Mouse (Mus musculus) gastrocnemius, adult 18-20 months (tissue): ENCODE measurements around the gene Abat. TPM values are rescaled to one million over a fixed set of nuclear protein-coding genes. Genes with fewer than 3 reads are reported as not detected.

Experiments used
- DNase-seq: peaks from one replicate; pipeline ENCODE4 v3.0.0; 2021; ENCODE audit warnings: low spot score
- total RNA-seq, 2 experiments: library from RNA; stranded (reverse); gene quantifications; 2 replicates each; pipeline ENCODE4 v1.2.3; 2021

The Abat gene
- total RNA-seq, 2 experiments from 2014 or later, result 1.7 to 2.3 TPM

DNA sequence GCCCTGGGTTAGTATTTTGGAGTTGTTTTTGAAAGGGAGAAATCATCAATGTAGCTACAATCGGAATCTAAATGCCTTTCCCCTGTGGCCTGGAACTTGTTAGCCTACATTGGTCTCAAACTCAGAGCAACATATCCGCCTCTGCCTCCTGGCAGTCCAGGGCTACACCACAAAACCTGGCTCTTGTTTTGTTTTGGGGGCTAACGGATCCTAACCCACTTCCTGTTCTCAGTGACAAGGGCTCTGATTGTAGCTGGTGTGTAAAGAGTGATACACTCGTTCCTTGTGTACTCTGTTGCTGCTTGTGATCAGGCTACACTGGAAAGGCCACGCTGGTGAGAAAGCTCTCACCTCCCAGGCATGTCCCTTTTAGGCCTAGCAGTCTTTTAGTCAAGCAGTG lies 118.2 kb downstream of the Abat start:
- no peak for DNase-seq

DNA sequence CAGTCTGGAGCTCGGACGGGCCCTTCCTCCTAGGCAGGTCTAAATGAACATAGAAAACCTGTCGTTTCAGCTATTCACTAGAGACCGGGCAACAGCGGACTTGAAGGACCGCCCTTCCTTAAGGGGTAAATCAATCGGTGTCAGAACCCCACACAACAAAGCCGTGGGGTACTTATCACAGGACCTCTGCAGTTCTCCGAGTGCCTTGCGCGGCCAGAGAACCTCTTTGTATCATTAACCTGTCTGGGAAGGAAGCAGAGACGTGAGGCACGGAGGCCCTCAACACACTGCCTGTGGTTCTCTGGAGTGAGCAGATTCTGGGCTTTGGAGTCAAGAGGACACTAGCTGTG lies 123.6 kb downstream of the Abat start:
- DNase-seq, result peak; percentile 7

DNA sequence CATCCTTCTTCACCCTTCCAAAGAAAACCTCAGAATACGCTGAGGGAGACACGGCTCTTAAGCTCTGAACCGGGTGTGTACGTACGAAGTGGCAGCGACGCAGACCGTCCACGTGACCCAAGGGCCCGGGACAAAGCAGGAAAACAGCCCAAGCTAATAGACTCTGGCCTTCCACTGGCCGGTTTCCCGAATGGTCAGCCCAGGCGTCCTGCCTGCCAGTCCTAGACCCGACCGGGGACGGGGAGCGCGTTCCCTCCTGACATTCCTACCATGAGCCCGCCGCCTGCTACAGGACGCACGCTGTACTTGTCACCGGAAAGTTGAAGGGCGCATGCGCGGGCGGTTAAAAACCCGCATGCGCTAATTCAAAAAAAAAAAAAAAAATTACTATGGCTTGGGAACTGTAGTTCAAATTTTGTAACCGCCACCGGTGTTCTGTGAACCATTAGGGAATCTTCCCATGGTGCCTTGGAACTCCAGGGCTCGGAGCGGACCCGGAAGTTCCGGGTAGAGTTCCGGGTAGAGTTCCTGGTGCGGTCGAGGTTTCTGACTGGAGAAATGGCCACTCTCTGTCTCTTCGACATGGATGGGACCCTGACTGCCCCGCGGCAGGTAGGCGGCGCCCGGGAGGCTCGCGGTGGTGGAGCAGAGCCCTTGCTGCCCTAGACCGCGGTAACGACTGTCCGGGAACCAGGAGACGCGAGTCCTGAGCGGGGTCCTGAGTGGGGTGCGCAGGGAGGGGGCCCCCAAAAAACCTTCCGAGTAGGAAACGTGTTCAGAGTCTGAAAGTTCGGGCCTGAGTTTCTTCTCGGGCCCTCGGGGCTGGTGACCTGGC lies 124.2 kb downstream of the Abat start, which contains the start of the genes Pmm2 and Tmem186:
TSS of gene Pmm2 (plus strand) at position 458 of the 835 bp plus-strand sequence.
TSS of gene Tmem186 (minus strand) at position 496 of the 835 bp plus-strand sequence.
- DNase-seq, result peak; percentile 84

DNA sequence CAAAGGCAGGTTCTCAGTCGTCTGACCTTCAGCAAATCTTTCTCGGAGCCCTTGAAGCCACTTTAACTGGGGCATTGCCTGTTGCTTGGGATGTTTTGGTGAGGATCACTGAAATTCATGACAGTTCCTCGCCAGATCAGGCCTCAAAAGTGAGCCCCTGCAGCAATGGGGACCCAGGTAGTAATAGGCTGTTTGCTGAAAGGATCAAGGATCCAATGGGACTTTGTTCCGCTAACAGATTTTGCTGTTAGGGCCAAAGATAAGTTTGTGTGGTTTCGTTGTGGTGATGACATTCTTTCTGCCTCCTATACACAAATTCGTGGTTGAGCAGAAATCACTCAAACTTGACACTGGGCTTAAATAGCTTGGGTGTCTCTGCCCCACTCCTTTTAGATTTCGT lies 124.9 kb downstream of the Abat start:
- no peak for DNase-seq

DNA sequence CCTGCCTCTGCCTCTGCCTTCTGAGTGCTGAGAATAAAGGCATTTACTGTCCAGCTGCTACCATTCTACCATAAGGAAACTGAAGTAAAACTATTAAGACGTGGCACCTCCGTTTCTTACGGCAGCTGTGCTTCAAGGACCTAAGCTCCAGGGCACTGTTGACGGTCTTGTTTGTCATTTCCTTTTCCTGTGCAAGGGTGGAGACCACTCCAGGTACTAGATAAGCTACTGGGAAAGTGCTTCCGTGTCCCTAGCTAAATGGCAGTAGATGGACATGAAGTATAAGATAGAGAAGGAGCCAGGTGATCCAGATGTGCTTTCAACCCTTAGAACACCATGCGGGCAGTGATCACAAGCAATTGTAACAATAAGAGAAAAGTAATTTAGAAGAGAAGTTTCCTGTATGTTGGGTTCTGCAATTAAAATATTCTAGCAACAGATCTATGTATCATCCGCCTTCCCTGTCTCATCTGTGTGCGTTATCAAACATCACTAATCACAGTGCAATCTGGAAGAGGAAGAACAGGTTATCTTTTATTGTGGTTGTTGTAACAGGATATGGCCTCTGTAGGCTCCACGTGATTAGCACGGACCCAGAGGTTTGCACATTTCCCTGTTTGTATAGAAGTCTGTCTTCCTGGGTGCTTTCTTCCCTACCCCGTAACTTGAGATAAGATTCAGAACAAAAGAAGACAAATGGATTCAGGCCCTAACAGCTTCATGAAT lies 126.4 kb downstream of the Abat start:
- DNase-seq, result no peak

DNA sequence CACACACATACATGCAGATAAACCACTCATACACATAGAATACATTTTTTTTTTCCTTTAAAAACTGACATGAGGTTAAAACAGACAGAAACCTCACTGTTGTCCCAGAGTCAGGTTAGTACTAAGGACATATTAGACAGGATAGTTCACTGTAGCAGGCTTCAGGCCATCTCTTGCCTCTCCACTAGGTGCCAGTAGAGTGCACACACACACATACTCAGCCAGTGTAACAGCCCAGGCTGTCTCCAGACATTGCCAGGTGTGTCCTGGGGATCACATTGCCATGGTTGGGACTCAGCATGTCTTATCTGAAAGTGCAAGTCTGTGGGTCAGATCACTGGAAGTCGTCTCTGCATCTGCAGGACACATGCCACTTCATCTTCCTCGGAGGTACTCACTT lies 130.6 kb downstream of the Abat start:
- peak; percentile 64 for DNase-seq

DNA sequence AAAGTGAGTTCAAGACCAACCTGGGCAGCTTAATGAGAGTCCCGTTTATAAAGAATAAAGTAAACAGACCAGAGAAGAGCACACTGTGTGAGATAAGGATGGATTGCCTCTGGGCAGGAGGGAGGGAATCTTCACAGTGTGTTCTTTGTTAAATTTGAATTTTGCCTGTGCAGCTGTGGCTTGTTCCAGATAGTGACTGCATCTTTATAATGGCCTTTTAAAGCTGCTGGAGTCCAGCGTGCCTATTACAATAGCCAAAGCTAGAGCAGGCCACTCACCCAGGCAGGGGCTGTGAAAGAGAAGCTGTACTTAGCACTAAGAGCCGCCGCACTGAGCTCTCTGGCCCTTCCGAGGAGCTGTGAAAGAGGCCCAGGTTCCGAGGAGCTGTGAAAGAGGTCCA lies 132.3 kb downstream of the Abat start:
- no peak for DNase-seq

DNA sequence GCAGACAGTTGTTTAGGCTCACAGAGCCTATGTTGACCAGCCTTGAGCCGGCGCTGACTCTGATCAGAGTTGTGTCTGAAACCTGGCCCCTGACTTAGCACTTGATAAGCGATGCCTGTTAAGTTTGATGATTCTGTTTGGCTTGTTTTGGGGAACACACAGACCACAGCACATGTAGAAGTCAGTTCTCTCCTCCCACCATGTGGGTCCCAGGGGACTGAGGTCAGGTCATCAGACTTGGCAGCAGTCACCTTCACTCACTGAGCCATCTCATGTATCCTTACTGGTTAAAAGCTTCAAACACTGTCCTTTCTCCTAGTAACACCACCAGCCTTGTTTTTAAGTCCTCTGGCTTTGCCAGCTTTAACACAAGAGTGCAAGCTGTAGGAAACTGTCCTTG lies 136.8 kb downstream of the Abat start:
- no peak for DNase-seq

DNA sequence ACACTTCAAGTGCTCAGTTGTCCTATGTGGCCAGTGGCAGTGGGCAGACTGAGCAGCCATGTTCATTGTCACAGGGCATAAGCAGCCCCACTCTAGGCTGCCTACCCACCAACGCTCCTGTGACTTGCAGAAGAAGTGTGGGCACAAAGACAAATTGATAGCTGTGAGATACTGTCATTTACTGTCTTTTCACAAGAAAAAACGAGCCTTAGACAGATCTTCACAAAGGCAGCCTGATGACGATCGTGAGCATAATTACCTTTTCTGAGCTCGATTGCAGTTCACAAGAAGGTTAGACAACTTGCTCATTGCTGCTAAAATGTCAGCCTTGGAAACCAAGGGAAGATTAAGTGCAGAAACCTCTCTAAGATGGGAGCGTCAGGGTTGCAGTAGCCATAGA lies 141.9 kb downstream of the Abat start:
- DNase-seq, result no peak

DNA sequence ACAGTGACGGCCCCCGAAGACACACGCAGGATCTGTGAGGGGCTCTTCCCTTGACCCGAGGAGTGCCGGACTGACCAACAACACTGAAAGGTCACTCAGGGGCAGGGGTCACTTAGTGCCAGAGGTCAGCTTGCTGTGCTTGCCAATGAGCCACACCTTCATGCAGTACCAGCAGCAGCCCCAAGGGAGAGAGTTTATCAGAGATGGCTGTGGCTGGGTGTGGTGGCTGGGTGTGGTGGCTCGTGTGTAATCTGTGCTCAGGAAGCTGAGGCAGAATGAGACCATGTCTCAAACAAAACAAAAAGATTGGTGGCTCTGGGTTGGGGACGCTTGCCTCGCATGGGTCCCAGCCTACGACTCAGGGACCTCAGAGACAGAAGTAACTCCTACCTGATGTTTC lies 142.4 kb downstream of the Abat start:
- DNase-seq, result no peak

DNA sequence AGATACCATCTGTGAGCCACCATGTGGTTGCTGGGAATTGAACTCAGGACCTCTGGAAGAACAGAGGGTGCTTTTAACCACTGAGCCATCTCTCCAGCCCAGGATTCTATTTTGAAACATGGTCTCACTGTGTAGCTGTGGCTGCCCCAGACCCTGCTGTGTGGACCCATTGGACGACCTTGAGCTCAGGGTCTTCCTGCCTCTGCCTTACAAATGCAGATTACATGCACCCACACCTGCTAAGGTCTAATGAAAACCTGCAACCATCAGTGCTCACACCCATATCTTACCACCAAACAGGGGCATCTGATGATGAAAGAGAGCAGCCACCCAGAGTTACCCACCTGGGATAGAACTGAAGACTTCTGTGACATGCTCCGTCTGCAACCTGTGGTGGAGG lies 143.0 kb downstream of the Abat start:
- DNase-seq, result no peak

DNA sequence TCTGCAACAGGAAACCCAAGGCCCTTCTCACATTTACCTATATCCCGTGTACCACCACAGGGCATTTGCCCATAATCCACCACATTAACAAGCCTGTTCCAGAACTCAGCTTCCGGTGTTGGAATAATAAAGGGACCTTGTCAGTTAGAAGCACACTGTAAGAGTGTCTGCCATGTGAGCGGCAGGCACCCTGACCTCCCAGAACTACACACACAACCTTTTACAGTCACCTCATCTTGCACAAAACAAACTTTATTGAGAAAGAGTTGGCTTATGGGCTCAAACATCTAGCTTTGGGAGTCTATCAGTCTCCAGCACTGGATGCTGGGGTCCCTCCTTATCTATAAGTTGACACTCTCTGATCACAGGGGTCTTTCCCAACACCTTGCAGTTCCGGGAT lies 145.1 kb downstream of the Abat start:
- no peak for DNase-seq

DNA sequence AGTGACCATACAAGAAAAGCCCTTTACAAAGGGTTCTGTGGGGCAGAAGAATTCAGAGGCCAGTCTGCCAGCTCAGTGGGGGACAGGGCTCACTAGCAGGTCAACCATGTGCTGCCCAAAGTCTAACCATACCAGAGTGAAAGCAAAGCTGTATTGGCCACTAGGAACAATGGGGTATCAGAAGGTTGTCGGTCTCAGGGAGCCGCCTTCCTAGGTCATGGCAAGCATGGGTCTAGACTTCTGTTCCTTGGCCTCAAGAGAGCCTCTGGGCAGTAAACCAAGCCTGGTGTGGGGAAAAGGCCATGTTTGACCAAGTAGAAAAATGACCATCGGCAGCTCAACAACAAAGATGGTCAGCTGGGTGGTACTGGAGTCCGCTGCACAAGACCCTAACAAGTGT lies 145.5 kb downstream of the Abat start:
- no peak for DNase-seq

DNA sequence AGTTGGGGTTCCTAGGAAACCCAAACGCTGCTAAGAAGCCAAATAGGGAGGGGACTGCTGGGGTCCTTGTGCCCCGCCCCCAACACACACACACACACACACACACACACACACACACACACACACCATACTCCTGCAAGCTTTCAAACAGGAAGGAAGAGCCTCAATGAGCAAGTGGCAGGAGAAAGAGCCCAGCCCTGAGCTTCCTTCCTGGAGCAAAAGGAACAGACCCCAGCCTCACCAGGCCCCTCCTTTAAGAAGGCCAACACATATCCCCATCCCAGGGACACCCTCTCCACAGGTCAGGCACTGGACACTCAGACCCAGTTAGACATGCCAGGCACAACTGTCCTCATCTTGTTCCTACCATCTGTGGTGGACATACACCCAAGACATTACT lies 149.8 kb downstream of the Abat start:
- no peak for DNase-seq

DNA sequence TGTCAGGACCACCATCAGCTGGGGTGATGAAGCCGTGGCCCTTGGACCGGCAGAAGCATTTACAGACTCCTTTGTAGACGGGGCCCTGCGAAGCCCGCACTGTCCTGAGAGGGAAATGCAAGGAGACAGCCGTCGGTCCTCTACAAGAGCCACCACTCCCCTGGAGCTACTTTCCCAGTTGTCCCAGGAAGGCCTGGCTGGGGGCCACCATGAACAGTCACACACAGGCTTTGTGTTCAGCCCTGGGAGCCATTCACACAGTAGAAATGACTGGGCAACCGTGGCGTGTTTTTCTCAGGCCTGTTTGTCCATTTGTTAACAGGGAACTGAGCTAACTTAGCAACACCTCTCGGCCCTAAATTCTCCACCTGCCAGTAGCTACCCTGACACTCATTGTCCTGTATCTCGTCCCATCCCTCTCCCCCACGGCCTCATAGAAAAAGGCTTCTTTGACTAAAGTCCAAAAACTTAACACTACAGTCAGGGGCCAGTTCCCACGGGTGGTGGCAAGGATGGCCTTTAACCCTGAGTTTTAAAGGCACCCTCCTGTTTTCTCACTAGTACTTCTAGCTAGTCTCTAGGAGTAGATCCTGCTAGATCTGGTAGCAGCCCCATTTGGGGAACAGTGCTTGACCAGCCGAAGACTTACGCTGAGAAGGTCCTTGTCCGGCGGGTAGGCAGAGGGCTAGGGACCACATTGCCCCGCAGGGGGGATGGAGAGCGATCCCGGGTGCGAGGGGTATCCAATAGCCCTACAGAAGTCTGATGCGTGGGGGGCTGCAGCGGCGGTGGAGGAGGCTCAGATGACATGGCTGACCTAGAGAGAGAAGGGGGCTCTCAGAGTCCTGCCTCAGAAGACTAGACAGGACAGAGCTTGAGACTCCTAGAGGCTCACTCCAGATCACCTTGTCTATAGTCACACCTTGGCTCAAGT lies 150.6 kb downstream of the Abat start:
- DNase-seq, result no peak

DNA sequence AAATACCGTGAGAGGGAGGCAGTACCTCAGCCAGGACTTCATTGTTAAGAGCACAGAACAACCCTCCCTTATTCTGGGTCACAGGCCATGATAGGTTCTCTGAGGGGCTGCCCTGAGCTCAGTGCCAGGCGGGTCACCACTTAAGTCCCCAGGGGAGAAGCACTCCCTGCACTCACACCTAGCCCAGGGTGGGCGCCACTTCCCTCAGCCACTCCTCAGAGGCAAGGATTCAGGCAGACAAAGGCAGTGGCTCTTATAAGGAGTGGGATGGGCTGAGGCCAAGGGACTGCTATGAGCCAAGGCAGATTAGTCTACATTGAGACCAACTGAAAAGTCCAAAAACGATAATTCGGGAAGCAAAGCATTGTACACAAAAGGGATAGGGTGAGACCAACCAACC lies 152.1 kb downstream of the Abat start:
- no peak for DNase-seq

DNA sequence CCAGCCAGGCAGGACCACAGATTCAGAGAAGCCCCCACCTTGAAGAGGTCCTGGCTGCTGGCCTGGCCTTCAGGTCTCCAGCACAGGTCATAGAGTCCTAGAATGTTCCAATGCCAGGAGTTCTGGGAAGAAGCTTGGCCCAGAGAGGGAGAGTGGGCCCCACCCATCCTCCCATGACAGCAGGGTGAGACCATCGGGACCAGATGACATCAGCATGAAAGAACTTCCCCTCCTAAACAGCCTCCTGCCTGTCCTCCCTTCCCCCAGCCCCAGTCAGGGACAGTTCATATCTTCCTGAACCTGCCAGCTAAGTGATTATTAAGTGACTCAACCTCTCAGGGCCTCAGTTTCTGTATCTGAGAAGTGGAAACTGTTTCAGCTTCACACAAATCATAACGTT lies 153.2 kb downstream of the Abat start:
- peak; percentile 69 for DNase-seq

DNA sequence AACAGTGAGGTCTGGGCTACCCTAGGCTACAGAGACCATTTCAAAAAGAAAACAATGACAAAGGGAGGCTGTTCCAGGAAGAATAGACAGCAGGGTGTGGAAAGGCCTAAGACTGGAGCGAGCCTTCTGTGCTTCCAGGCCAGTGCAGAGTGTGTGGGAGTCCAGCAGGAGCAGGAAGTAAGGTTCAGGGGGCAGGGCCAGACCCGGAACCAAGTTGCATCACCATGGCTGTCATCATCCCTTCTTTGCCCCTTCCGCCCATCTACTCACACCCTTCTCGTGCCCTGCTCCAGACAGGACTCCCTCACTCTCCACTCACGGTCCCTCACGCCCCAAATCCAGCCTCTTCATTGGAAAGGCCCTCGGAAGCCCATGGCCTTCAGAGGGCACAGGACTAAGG lies 154.0 kb downstream of the Abat start:
- no peak for DNase-seq

DNA sequence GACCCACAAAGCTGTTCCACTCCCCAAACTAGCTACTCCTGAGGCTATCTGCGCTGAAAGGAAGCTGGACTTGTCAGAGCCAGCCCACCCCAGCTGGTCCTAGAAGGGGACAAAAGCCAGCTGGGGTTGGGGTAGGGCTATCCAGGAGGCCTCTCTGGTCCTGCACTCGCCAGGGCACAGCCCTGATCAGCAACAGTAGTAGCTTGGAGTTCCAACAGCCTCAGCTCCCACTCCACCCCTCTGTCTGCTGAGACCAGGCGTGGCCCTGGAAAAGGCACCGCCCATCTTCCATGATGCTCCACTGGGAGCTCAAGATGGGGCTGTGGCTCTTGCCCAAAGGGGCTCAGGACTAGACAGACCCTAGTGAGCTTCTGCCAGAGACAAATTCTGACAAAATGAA lies 154.6 kb downstream of the Abat start:
- DNase-seq, result no peak

DNA sequence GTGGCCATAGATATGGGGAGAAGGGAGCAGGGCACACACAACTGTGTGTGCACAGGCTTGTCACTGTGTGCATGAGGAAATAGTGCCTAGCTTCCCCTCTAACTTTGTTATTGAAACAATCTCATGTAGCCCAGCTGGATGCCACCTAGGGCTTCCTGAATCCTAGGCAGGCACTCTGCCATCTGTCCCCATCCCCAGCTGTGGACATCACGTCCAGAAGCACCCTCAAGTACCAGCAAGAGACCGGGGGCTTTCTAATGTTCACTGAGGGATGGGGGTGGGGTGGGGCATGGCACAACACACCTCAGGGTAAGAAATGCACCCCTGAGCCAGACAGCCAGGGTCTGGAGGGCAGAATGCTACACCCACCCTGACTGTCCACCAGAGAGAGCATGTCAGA lies 155.2 kb downstream of the Abat start:
- DNase-seq, result no peak

DNA sequence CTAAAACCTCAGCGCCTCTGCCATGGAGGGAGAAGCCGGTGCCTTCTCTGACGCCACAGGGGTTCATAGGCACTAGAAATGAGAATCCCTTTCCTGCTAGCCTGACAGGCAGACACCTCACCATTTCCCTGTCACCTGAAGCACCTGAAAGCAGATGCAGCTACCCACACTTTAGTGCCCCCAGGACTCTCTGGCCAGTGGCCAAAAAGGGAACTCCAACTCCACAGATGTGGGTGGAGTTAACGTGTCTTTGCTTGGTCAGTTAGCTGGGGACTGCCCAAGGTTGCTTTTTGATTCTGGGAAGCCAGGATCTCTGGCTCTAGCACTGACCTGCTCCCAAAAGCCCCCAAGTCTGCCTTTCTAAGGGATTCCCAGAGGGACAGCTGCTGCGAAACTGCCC lies 156.2 kb downstream of the Abat start:
- DNase-seq, result no peak
